Mouse (Mus musculus): ENCODE measurements around the gene Pcp2.

DNA sequence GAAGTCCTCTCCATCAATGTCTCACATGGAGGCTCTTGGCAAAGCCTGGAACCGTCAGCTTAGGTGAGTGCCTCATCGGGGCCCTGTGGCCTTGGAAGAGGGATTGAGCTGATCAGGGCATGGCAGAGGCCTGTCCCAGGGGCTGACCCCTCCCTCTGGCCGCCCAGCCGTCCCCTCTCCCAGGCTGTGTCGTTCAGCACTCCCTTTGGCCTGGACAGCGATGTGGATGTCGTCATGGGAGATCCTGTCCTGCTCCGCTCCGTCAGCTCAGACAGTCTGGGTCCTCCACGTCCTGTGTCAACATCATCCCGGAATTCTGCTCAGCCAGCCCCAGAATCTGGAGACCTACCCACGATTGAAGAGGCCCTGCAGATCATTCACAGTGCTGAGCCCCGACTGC is 21.9 kb downstream of the Pcp2 start:
- TF ChIP-seq CTCF (IDR thresholded peaks at IDR 0.05; ENCODE audit: low read depth, low read length): no peak
- TF ChIP-seq EP300 (IDR thresholded peaks at IDR 0.05; ENCODE audit: insufficient read depth, low read depth, low read length): no peak
